Mouse (Mus musculus) midbrain, embryonic 10.5 days (tissue): ENCODE data around the gene Auts2. TPM values are rescaled to one million over a fixed set of nuclear protein-coding genes. Genes with fewer than 3 reads are reported as not detected.
"Not testable (repeated sequence)": the region's sequence is repeated elsewhere in the genome, so short reads cannot be mapped to it uniquely, and the experiment has no call there.

Source experiments
- DNase-seq: peaks from one replicate; pipeline ENCODE4 v3.0.0-alpha.2; 2017; ENCODE audit warnings: low spot score
- H3K27ac ChIP-seq: fragments of 300-500 bp; sonication (generic); replicated peaks from 2 replicates; pipeline ENCODE4 v1.5.1; 2016; ENCODE audit warnings: mild to moderate bottlenecking
- H3K27me3 ChIP-seq: fragments of 300-500 bp; sonication (generic); 2 replicates; pipeline ENCODE4 v1.6.1; 2016; ENCODE audit warnings: low read depth, mild to moderate bottlenecking; ENCODE audit not compliant: poor library complexity, severe bottlenecking
- H3K36me3 ChIP-seq: fragments of 300-500 bp; sonication (generic); 2 replicates; pipeline ENCODE4 v1.6.1; 2016; ENCODE audit warnings: mild to moderate bottlenecking, moderate library complexity
- H3K4me1 ChIP-seq: fragments of 300-500 bp; sonication (generic); 2 replicates; pipeline ENCODE4 v1.6.1; 2016
- H3K4me3 ChIP-seq: fragments of 300-500 bp; sonication (generic); 2 replicates; pipeline ENCODE4 v1.5.1; 2016; ENCODE audit warnings: mild to moderate bottlenecking, moderate library complexity
- H3K9me3 ChIP-seq: fragments of 300-500 bp; sonication (generic); replicated peaks from 2 replicates; pipeline ENCODE4 v1.6.1; 2016; ENCODE audit warnings: mild to moderate bottlenecking
- WGBS: fragments of 180-500 bp; shearing (Covaris S2); methylation state at CpG from one replicate; pipeline ENCODE4 v1.1.7; 2016; 5-methylcytosine and 5-hydroxymethylcytosine counted together
- polyA plus RNA-seq: library from polyadenylated mRNA; unstranded; fragments of >200 nt; fragmentation: Nextera tagmentation; extraction: Ambion mirVana; gene quantifications from 2 replicates; pipeline ENCODE4 v1.2.1, GENCODE M21; 2016

Gene Auts2
- 32.3 and 45.0 TPM in 2 replicates for polyA plus RNA-seq

GRCm38 (mm10) chr5:132543118-132544071 is at the start of gene Auts2:
TSS of gene Auts2 (minus strand) at chr5:132543344.
- Histone ChIP-seq H3K27ac (peak within 1 kb of the TSS; percentile 95), H3K4me3 (peak within 1 kb of the TSS; percentile 90), H3K27me3 (peaks cover 35% of the 10 kb centered on the region), H3K4me1 (peaks cover 40% of the 10 kb centered on the region), H3K36me3 (no peaks in the 10 kb centered on the region), H3K9me3 (no peaks in the 10 kb centered on the region)
- whole genome bisulfite sequencing, result 2% methylated on average over 81 of the region's 105 CpGs
- peak; percentile 93 for DNase-seq

GRCm38 (mm10) chr5:132591721-132592695 is 48.9 kb upstream of the Auts2 start:
- 84% methylated on average over 24 of the region's 24 CpGs for WGBS

GRCm38 (mm10) chr5:132579774-132580173 is 36.6 kb upstream of the Auts2 start:
- Histone ChIP-seq H3K4me1 (no peaks in the 10 kb centered on the region), H3K4me3 (no peak overlapping the region), H3K27me3 (no peaks in the 10 kb centered on the region), H3K36me3 (no peaks in the 10 kb centered on the region), H3K27ac (no peak overlapping the region), H3K9me3 (no peaks in the 10 kb centered on the region)
- 67% methylated on average over 7 of the region's 7 CpGs for WGBS
- DNase-seq, result no peak

More at GRCm38 (mm10) chr5:132591721-132592695, 48.9 kb upstream of the Auts2 start:
- Histone ChIP-seq H3K4me3 (no peak overlapping the region), H3K9me3 (no peaks in the 10 kb centered on the region), H3K36me3 (no peaks in the 10 kb centered on the region), H3K27ac (no peak overlapping the region), H3K4me1 (peaks cover 4% of the 10 kb centered on the region; the same call in 1 of the 2 replicates), H3K27me3 (no peaks in the 10 kb centered on the region)
- no peak for DNase-seq

- not testable (repeated sequence) for H3K4me3 ChIP-seq, H3K36me3 ChIP-seq, DNase-seq, H3K4me1 ChIP-seq, H3K27ac ChIP-seq, H3K27me3 ChIP-seq, H3K9me3 ChIP-seq
- WGBS, result 76% methylated on average over 6 of the region's 6 CpGs
Observed at GRCm38 (mm10) chr5:132560771-132561170, 17.6 kb upstream of the Auts2 start.

- H3K36me3 ChIP-seq, result no peaks in the 10 kb centered on the region
- peaks cover 35% of the 10 kb centered on the region for H3K27me3 ChIP-seq
- peaks cover 23% of the 10 kb centered on the region for H3K4me1 ChIP-seq
- WGBS, result 87% methylated on average over 1 of the region's 1 CpGs
- no peak overlapping the region for H3K27ac ChIP-seq
- no peaks in the 10 kb centered on the region for H3K9me3 ChIP-seq
- no peak overlapping the region for H3K4me3 ChIP-seq
- DNase-seq, result no peak
Observed at GRCm38 (mm10) chr5:132545761-132546160, 2.6 kb upstream of the Auts2 start.

GRCm38 (mm10) chr5:132544176-132544995 is 1.2 kb upstream of the Auts2 start:
- no peaks in the 10 kb centered on the region for H3K36me3 ChIP-seq
- H3K27ac ChIP-seq, result peak overlapping the region; percentile 95
- H3K4me1 ChIP-seq, result peaks cover 36% of the 10 kb centered on the region
- H3K9me3 ChIP-seq, result no peaks in the 10 kb centered on the region
- peak overlapping the region; percentile 90 for H3K4me3 ChIP-seq
- peaks cover 35% of the 10 kb centered on the region for H3K27me3 ChIP-seq
- WGBS, result 7% methylated on average over 26 of the region's 26 CpGs
- peak; percentile 62 for DNase-seq

GRCm38 (mm10) chr5:132542381-132543020 is 643 bp downstream of the Auts2 start:
- Histone ChIP-seq H3K27me3 (peaks cover 34% of the 10 kb centered on the region), H3K27ac (peak overlapping the region; percentile 95), H3K36me3 (no peaks in the 10 kb centered on the region), H3K9me3 (no peaks in the 10 kb centered on the region), H3K4me3 (peak overlapping the region; percentile 90), H3K4me1 (peaks cover 44% of the 10 kb centered on the region)
- DNase-seq, result peak; percentile 49
- WGBS, result under 1% methylated on average over 28 of the region's 28 CpGs

GRCm38 (mm10) chr5:132541951-132542350 is 1.2 kb downstream of the Auts2 start:
- Histone ChIP-seq H3K36me3 (no peaks in the 10 kb centered on the region), H3K27me3 (peaks cover 28% of the 10 kb centered on the region), H3K4me3 (peak overlapping the region; percentile 90), H3K4me1 (peaks cover 48% of the 10 kb centered on the region), H3K27ac (peak overlapping the region; percentile 95), H3K9me3 (no peaks in the 10 kb centered on the region)
- peak; percentile 56 for DNase-seq
- WGBS, result 0% methylated on average over 16 of the region's 21 CpGs

GRCm38 (mm10) chr5:132541371-132541931 is 1.7 kb downstream of the Auts2 start:
- peaks cover 23% of the 10 kb centered on the region for H3K27me3 ChIP-seq
- H3K27ac ChIP-seq, result peak overlapping the region; percentile 95
- H3K9me3 ChIP-seq, result no peaks in the 10 kb centered on the region
- no peaks in the 10 kb centered on the region for H3K36me3 ChIP-seq
- peak overlapping the region; percentile 90 for H3K4me3 ChIP-seq
- H3K4me1 ChIP-seq, result peaks cover 50% of the 10 kb centered on the region
- under 1% methylated on average over 46 of the region's 46 CpGs for WGBS
- peak; percentile 66 for DNase-seq

- peak overlapping the region; percentile 90 for H3K4me3 ChIP-seq
- H3K9me3 ChIP-seq, result no peaks in the 10 kb centered on the region
- H3K4me1 ChIP-seq, result peaks cover 53% of the 10 kb centered on the region
- WGBS, result 4% methylated on average over 7 of the region's 7 CpGs
- peak overlapping the region; percentile 95 for H3K27ac ChIP-seq
- peaks cover 17% of the 10 kb centered on the region for H3K27me3 ChIP-seq
- H3K36me3 ChIP-seq, result no peaks in the 10 kb centered on the region
- peak; percentile 43 for DNase-seq
Observed at GRCm38 (mm10) chr5:132540841-132541311, 2.3 kb downstream of the Auts2 start.

GRCm38 (mm10) chr5:132537475-132537874 is 5.7 kb downstream of the Auts2 start:
- Histone ChIP-seq H3K27ac (no peak overlapping the region), H3K4me3 (no peak overlapping the region), H3K36me3 (no peaks in the 10 kb centered on the region), H3K9me3 (no peaks in the 10 kb centered on the region), H3K27me3 (no peaks in the 10 kb centered on the region), H3K4me1 (peaks cover 47% of the 10 kb centered on the region)
- DNase-seq, result no peak
- WGBS, result 88% methylated on average over 4 of the region's 4 CpGs
